Mouse (Mus musculus) spleen, adult 2 months (tissue): Measurements from ENCODE around the gene Srcin1. TPM values are rescaled to one million over a fixed set of nuclear protein-coding genes. Genes with fewer than 3 reads are reported as not detected.

ENCODE experiments used
- DNase-seq, 2 experiments: peaks; one replicate each; pipeline versions ENCODE4 v3.0.0 to v3.0.0-alpha.2; 2012 to 2021; ENCODE audit warnings: low spot score in 2 of 2, low read depth in 1 of 2
- H3K27ac ChIP-seq: fragments of 200-500 bp; 2 replicates; pipeline ENCODE4 v1.5.1; 2012; ENCODE audit warnings: low read length, inconsistent platforms; ENCODE audit not compliant: insufficient read depth
- H3K27me3 ChIP-seq: fragments of 200-500 bp; 2 replicates; pipeline ENCODE4 v1.6.1; 2012; ENCODE audit warnings: mild to moderate bottlenecking, moderate library complexity, low read length, inconsistent platforms; ENCODE audit not compliant: control insufficient read depth, insufficient read depth
- H3K36me3 ChIP-seq: fragments of 200-500 bp; 2 replicates; pipeline ENCODE4 v1.6.1; 2012; ENCODE audit warnings: mild to moderate bottlenecking, low read length, inconsistent platforms; ENCODE audit not compliant: control insufficient read depth, insufficient read depth
- H3K4me1 ChIP-seq: fragments of 200-500 bp; 2 replicates; pipeline ENCODE4 v1.6.1; 2011; ENCODE audit warnings: inconsistent platforms; ENCODE audit not compliant: control insufficient read depth, insufficient read depth, insufficient read length
- H3K4me3 ChIP-seq: fragments of 200-500 bp; 2 replicates; pipeline ENCODE4 v1.5.1; 2011; ENCODE audit warnings: mild to moderate bottlenecking, inconsistent platforms; ENCODE audit not compliant: insufficient read depth, insufficient read length; ENCODE audit errors: extremely low read depth
- CTCF ChIP-seq: fragments of 200-500 bp; IDR thresholded peaks from 2 replicates; pipeline ENCODE4 v1.5.1; 2011; ENCODE audit warnings: mild to moderate bottlenecking, inconsistent platforms; ENCODE audit not compliant: insufficient read depth, insufficient read length, insufficient replicate concordance; ENCODE audit errors: extremely low read depth
- POLR2A ChIP-seq: fragments of 200-500 bp; IDR thresholded peaks from 2 replicates; pipeline ENCODE4 v1.6.1; 2011; ENCODE audit warnings: low read depth, low read length, inconsistent platforms
- WGBS: fragments of 180-500 bp; shearing (Covaris S2); methylation state at CpG from one replicate; pipeline ENCODE4 v1.1.7; 2018; 5-methylcytosine and 5-hydroxymethylcytosine counted together
- polyA plus RNA-seq: library from polyadenylated mRNA; depleted of rRNA; stranded (reverse); fragments of >200 nt; gene quantifications from 2 replicates; pipeline ENCODE4 v1.2.3, GENCODE M21; 2012

Gene Srcin1
- polyA plus RNA-seq, 1 experiment = 0.13 TPM

DNA sequence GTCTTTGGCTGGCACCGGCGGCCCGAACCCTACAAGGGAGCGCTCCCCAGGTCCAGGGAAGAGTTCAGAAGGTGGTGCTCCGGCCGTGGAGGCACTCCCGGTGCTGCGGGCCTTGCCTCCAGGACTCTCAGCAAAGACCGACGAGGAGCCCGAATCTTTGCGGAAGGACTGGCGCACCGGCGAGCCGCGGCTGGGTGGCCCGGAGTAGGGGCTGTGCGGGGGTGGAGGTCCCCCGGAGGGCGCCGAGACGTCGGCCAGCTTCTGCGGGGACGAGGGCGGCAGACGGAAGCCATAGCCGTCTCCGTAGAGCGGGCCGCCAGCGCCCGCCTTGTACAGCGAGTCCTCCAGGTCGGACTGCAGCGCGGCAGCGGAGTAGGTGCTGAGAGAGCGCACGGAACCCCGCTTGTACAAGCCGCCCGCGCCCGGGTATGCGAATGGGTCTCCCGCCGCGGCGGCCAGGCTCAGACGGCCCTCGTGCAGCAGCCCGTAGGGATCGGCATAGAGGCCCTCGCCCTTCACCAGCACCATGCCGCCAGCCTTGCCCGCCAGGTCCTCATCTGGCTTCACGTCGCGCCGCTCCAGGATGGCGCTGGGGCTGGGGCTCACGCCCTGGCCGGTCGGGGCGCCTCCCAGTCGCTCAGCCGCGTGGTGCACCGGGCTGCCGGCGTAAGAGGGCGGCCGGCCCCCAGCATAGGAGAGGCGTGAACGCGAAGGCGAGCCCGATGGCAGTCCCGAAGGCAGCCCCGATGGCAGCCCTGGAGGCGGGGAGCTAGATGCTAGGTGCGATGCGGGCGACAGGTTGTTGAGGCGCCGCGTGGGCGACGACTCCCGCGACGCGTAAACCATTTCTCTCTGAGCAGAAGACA lies 41.3 kb downstream of the Srcin1 start:
- Histone ChIP-seq H3K4me3 (no peak overlapping the region; the same call in 1 of the 2 replicates), H3K27me3 (peaks cover 27% of the 10 kb centered on the region)

DNA sequence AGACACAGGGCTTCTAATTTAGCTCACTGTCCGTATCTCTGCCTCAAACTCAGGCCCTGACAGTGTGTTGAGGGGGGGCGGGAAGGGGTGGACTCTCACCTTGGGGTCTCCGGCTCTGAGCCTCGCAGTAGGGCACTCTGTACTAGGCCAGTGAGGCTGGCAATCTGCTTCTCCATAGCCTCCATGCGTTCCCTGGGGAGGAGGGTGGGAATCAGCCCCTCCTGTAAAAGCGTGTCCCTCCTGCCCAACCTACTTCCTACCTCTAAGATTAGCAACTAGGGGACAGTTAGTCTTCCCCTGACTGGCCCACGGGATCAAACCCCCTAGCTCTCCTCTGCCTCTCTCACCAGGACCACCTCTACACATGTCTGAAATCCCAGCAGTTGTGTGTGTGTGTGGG lies 42.3 kb downstream of the Srcin1 start:
- TF ChIP-seq CTCF (no peak), POLR2A (no peak)
- Histone ChIP-seq H3K4me1 (peaks cover 17% of the 10 kb centered on the region), H3K27ac (no peak overlapping the region), H3K4me3 (no peak overlapping the region), H3K27me3 (peaks cover 27% of the 10 kb centered on the region), H3K36me3 (no peaks in the 10 kb centered on the region)
- DNase-seq = no peak
- 32% methylated on average over 7 of the region's 7 CpGs for WGBS

More for the DNA sequence above, 41.3 kb downstream of the Srcin1 start:
- 2% methylated on average over 95 of the region's 95 CpGs for WGBS
- no peaks in the 10 kb centered on the region for H3K36me3 ChIP-seq
- peaks cover 17% of the 10 kb centered on the region for H3K4me1 ChIP-seq
- no peak for TF ChIP-seq CTCF
- TF ChIP-seq POLR2A = no peak
- no peak for DNase-seq
- H3K27ac ChIP-seq = no peak overlapping the region

DNA sequence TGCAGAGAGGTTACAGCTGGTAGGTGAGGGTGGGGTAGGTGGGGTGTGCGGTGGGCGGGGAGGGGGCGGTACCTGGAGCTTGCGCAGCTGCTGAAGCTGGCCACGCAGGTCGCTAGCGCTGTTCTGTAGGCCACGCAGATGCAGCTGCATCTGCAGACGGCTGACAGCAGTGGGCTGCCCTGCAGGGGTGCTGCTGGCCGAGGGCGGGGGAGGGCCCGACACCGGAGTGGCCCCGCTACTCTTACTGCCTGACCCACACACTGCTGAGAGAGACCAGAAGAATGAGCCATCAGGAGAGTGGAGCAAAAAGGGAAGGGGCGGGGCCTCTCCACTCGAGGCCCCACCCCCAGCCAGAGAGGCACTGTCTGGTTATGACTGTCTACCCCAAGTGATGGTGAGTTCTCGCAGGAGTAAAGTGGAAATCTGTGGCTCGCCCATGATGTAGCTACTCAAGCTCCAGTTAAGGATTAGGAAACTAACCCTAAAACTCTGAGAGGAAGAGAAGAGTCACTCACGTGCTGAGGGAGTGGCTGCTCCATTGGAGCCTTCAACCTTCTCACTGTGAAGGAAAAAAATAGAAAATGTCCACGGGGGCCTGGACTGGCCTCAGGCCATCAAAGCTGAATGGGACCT lies 42.9 kb downstream of the Srcin1 start:
- 2% methylated on average over 20 of the region's 20 CpGs for WGBS
- H3K4me1 ChIP-seq = peaks cover 17% of the 10 kb centered on the region
- no peak overlapping the region for H3K27ac ChIP-seq
- H3K27me3 ChIP-seq = peaks cover 27% of the 10 kb centered on the region
- H3K4me3 ChIP-seq = peak overlapping the region; percentile 47
- TF ChIP-seq CTCF = no peak
- no peak for TF ChIP-seq POLR2A
- no peaks in the 10 kb centered on the region for H3K36me3 ChIP-seq
- peak; percentile 29 to 41 for DNase-seq

DNA sequence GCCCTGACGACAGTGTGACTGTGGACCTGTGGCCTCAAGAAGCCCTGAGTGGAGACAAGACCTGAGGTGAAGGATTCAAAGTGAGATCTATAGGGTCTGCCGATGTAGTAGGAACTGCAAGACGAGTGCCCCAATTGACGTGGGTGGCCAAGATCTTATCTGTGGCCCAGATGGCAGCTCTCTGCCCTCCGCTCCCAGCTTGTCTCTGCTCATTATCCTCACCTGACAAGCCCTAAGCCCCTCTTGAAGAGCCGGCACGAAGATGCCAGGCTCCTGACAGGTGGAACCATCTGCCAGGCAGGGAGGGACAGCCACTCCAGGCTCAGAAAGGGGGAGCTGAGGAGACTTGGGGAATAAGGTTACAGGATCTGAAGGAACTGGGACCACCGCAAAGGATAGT lies 43.6 kb downstream of the Srcin1 start:
- 14% methylated on average over 8 of the region's 8 CpGs for WGBS
- no peak for DNase-seq
- TF ChIP-seq POLR2A (no peak), CTCF (no peak)
- Histone ChIP-seq H3K36me3 (no peaks in the 10 kb centered on the region), H3K4me1 (peaks cover 17% of the 10 kb centered on the region), H3K4me3 (no peak overlapping the region), H3K27me3 (peaks cover 24% of the 10 kb centered on the region), H3K27ac (no peak overlapping the region)

DNA sequence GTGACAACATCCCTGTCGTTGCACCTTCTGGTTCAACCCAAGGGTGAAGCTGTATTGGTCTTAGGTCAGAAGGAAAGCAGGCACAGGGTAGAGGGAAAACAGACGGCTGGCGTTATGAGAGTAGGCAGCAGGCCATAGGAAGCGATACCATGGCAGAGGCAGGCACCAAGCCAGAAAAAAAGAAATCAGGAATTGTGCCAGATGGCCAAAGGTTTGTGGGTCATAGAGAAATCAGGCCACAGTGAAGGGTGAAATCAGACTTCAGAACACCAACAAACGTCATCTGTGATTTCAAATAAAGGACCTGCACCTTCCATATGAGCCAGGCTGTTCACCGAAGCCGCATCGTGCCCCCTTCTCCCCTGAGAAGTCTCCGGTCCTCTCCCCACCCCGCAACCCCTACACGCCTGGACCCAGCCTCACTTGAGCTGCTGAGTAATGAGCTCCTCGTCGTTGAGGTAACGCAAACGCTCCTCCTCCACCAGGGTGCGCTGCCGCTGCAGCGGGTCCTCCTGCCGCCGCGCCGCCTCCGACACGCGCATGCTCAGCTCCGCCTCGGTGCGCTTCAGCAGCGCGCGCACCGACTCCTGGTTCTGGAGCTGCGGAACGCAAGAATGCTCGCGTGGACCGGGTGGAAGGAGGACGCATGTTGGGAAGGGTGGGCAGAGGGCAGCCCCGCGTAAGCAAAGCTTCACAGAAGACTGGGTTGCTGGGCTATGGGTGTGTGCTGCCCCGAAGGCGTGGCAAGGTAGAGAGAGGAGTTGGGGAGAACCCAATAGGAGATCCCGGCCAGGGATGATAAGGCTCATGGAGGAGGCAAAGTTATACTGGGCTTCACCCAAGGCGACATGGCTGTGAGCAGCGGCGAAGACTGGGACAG lies 44.4 kb downstream of the Srcin1 start:
- Histone ChIP-seq H3K36me3 (no peaks in the 10 kb centered on the region), H3K4me1 (peaks cover 11% of the 10 kb centered on the region), H3K27me3 (peaks cover 21% of the 10 kb centered on the region), H3K27ac (no peak overlapping the region), H3K4me3 (peak overlapping the region; percentile 57; the same call in 1 of the 2 replicates)
- peak; percentile 53 to 86 for DNase-seq
- 8% methylated on average over 46 of the region's 46 CpGs for WGBS
- no peak for TF ChIP-seq POLR2A
- TF ChIP-seq CTCF = peak; percentile 95

DNA sequence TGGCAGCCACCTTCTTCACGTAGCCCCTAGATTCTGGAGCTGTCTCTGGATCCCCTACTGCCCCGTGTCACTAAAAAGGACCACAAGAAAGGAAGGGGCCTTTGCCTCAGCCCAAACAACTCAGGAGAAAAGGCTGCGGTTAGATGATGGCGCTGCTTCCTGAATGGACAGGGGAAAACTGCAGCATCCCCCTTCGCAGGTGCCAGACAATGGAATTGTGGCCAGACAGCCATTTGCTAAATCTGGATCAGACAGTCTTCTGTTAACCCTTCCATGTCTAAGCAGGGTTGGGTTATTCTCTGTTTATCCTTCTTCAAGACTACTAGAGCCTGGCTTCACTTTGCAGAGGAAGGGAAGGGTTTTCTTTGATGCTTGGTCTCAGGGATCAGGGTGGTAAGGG lies 45.0 kb downstream of the Srcin1 start:
- H3K36me3 ChIP-seq = no peaks in the 10 kb centered on the region
- WGBS = 64% methylated on average over 5 of the region's 5 CpGs
- DNase-seq = no peak
- no peak overlapping the region for H3K4me3 ChIP-seq
- no peak overlapping the region for H3K27ac ChIP-seq
- peaks cover 11% of the 10 kb centered on the region for H3K4me1 ChIP-seq
- TF ChIP-seq CTCF = no peak
- no peak for TF ChIP-seq POLR2A
- peaks cover 18% of the 10 kb centered on the region for H3K27me3 ChIP-seq
